ENCODE assay signal across 10 mouse cellular contexts in the genomic region with DNA sequence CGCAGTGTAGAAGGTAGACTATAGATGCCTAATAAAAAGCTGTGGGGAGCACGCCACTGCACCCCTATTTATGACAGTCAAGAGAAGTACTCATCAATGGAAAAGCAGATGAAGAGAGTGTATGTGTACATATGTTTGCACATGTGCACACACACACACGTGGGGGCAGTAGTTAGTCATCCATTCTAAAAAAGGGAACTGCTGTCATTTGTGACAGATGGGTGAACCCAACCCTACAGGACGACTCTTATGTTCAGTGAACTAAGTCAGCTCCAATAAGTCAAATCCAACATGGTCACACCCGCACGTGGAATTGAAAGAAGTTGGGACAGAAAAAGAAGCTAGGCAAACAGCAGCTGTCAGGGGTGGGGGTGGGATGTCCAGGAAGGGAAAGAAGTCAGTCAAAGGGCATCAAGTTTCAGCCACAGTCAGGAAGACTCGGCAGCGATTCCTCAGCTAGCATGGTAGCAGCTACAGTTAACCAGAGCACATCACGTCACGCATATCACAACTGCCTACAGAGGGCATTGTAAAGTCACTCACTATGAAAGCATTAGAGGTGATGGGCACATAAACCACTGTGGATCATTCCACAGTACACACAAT.
A peak's percentile ranks its signal among the peaks of the same experiment; 100 is the strongest.
DNase-seq lines count a peak whose midpoint lies in the region; ATAC-seq lines count a peak whose summit lies in the region.
"Had no signal": no experiment of that assay in that cellular context is flagged by ENCODE, and none has a peak within 500 bp of the region (broad histone marks: within the 10 kb centered on the region; RNA-seq: fewer than 3 reads in every experiment).

No protein-coding gene starts in this region.

- 49% methylated on average over 10 of the region's 10 CpGs for WGBS in hindbrain, embryonic 10.5 days
- WGBS in hindbrain, embryonic 16.5 days = 46% methylated on average over 10 of the region's 10 CpGs
- WGBS in midbrain, embryonic 10.5 days = 68% methylated on average over 10 of the region's 10 CpGs
- 61% methylated on average over 10 of the region's 10 CpGs for WGBS in midbrain, embryonic 13.5 days

- H3K27ac ChIP-seq in hindbrain, embryonic 10.5 days = peak overlapping the region; percentile 79; the same call in 1 of the 2 replicates
- H3K27ac ChIP-seq in hindbrain, embryonic 16.5 days (ENCODE audit: low read depth, low read length) = no peak overlapping the region
- peak overlapping the region; percentile 68 for H3K27ac ChIP-seq in midbrain, embryonic 10.5 days (replicated peaks)
- H3K27ac ChIP-seq in midbrain, embryonic 13.5 days = no peak overlapping the region

- no peak for ATAC-seq in hindbrain, embryonic 16.5 days
- ATAC-seq in midbrain, embryonic 13.5 days = no peak
- peak; percentile 23 to 69; a peak in 2 of 4 replicates for ATAC-seq in hematopoietic stem cell, adult 5-6 weeks (replicated peaks in 1 of 2; ENCODE audit: insufficient read depth in 1 of 2, low FRiP score in 2 of 2, low TSS enrichment in 1 of 2, low read depth in 1 of 2, poor library complexity in 2 of 2, severe bottlenecking in 2 of 2)

- no peak for DNase-seq in hindbrain, embryonic 10.5 days (ENCODE audit: low spot score)
- no peak for DNase-seq in midbrain, embryonic 10.5 days (ENCODE audit: low spot score)
- peak; percentile 60 to 76 for DNase-seq in spleen, postnatal 36 days (ENCODE audit: low spot score in 2 of 2)
- no peak for DNase-seq in right cerebral cortex, adult 2 months (ENCODE audit: low spot score in 2 of 2)
- DNase-seq in cerebellum, adult 8-10 months = no peak
- DNase-seq: embryo, embryonic 11 days; liver had no signal

- H3K27me3 ChIP-seq in hindbrain, embryonic 10.5 days (ENCODE audit: insufficient read depth, poor library complexity, severe bottlenecking) = no peaks in the 10 kb centered on the region
- H3K27me3 ChIP-seq in hindbrain, embryonic 16.5 days (replicated peaks; ENCODE audit: control insufficient read depth, insufficient read depth, low read length) = no peaks in the 10 kb centered on the region
- H3K27me3 ChIP-seq in midbrain, embryonic 10.5 days (ENCODE audit: low read depth, poor library complexity, severe bottlenecking) = no peaks in the 10 kb centered on the region
- H3K27me3 ChIP-seq in midbrain, embryonic 13.5 days = no peaks in the 10 kb centered on the region

- no peak overlapping the region for H3K4me2 ChIP-seq in hindbrain, embryonic 16.5 days (ENCODE audit: low read length)
- no peak overlapping the region for H3K4me2 ChIP-seq in midbrain, embryonic 13.5 days (replicated peaks)

- H3K4me1 ChIP-seq in hindbrain, embryonic 10.5 days (replicated peaks) = peaks cover 92% of the 10 kb centered on the region
- peaks cover 43% of the 10 kb centered on the region for H3K4me1 ChIP-seq in hindbrain, embryonic 16.5 days (ENCODE audit: control insufficient read depth, insufficient read depth, low read depth, low read length)
- peaks cover 94% of the 10 kb centered on the region for H3K4me1 ChIP-seq in midbrain, embryonic 10.5 days
- H3K4me1 ChIP-seq in midbrain, embryonic 13.5 days (replicated peaks) = peaks cover 86% of the 10 kb centered on the region

- H3K4me3 ChIP-seq in hindbrain, embryonic 10.5 days = no peak overlapping the region
- no peak overlapping the region for H3K4me3 ChIP-seq in hindbrain, embryonic 16.5 days (ENCODE audit: low read length)
- H3K4me3 ChIP-seq in midbrain, embryonic 10.5 days = no peak overlapping the region
- no peak overlapping the region for H3K4me3 ChIP-seq in midbrain, embryonic 13.5 days (replicated peaks)

- H3K9ac ChIP-seq in hindbrain, embryonic 16.5 days (ENCODE audit: low read depth, low read length) = no peak overlapping the region
- H3K9ac ChIP-seq in midbrain, embryonic 13.5 days (replicated peaks) = no peak overlapping the region

- H3K36me3 ChIP-seq in hindbrain, embryonic 10.5 days = peaks cover 26% of the 10 kb centered on the region; the same call in 1 of the 2 replicates
- H3K36me3 ChIP-seq in hindbrain, embryonic 16.5 days (ENCODE audit: control insufficient read depth, insufficient read depth, low read length) = no peaks in the 10 kb centered on the region
- peaks cover 30% of the 10 kb centered on the region for H3K36me3 ChIP-seq in midbrain, embryonic 10.5 days
- no peaks in the 10 kb centered on the region for H3K36me3 ChIP-seq in midbrain, embryonic 13.5 days

- H3K9me3 ChIP-seq in hindbrain, embryonic 10.5 days = no peaks in the 10 kb centered on the region
- no peaks in the 10 kb centered on the region for H3K9me3 ChIP-seq in hindbrain, embryonic 16.5 days (ENCODE audit: control insufficient read depth, low read length)
- H3K9me3 ChIP-seq in midbrain, embryonic 10.5 days (replicated peaks) = no peaks in the 10 kb centered on the region
- no peaks in the 10 kb centered on the region for H3K9me3 ChIP-seq in midbrain, embryonic 13.5 days

Comparison
In these comparisons a context has a peak if more than half of its experiments do, and no peak if none do; other contexts are left out.
1. H3K27ac ChIP-seq: peak in hindbrain, embryonic 10.5 days (single experiment) and midbrain, embryonic 10.5 days (single experiment); none in hindbrain, embryonic 16.5 days (single experiment) and midbrain, embryonic 13.5 days (single experiment).
2. DNase-seq: peak in spleen, postnatal 36 days (2 of 2); none in hindbrain, embryonic 10.5 days (single experiment), midbrain, embryonic 10.5 days (single experiment), right cerebral cortex, adult 2 months (0 of 2) and cerebellum, adult 8-10 months (single experiment).
3. ATAC-seq: peak in hematopoietic stem cell, adult 5-6 weeks (2 of 2); none in hindbrain, embryonic 16.5 days (single experiment) and midbrain, embryonic 13.5 days (single experiment).